In the genomic region with DNA sequence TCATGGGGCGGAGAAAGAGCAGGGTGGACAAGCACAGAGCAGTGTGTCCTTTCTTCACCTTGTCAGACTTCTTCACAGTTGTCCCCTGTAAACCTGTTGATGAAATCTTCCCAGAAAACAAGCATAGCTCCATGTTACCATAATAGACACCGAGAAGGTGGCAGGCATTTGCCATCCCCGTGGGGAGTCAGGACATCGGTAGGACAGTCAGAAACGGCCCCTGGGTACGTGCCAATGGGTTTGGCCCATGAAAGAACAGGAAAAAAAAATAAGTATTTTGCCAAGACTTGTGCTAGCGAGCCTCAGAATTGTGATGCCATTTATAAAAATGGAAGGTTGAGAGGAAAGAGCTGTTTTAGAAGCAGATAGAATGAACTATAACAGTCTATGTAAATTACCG, we compare ENCODE assay signal across 15 mouse cellular contexts. TPM values are rescaled to one million over a fixed set of nuclear protein-coding genes. Genes with fewer than 3 reads are reported as not detected.
DNase-seq lines count a peak whose midpoint lies in the region.
"Had no signal": no experiment of that assay in that cellular context is flagged by ENCODE, and none has a peak within 500 bp of the region (broad histone marks: within the 10 kb centered on the region; RNA-seq: fewer than 3 reads in every experiment).

No protein-coding gene starts in this region.

- no peak overlapping the region for H3K27ac ChIP-seq in heart, embryonic 10.5 days
- H3K27ac ChIP-seq: embryonic facial prominence, embryonic 12.5 days; forebrain, embryonic 15.5 days; heart, embryonic 15.5 days; hindbrain, embryonic 14.5 days had no signal

- DNase-seq in heart, adult 11 months: peak; percentile 70
- no peak for DNase-seq in heart, embryonic 10.5 days (ENCODE audit: low spot score)
- peak; percentile 40 for DNase-seq in cerebellum, adult 8-10 months
- peak; percentile 47 to 58 for DNase-seq in cerebellum, postnatal 14 days
- no peak for DNase-seq in adrenal gland, adult 2 months
- DNase-seq in kidney, adult 18-20 months: no peak
- DNase-seq: adrenal gland, adult 8-10 months; gastrocnemius, postnatal 36 days; heart, adult 18-20 months; heart, postnatal 14 days; kidney, adult 8-10 months had no signal

- peaks cover 19% of the 10 kb centered on the region for H3K4me1 ChIP-seq in heart, embryonic 10.5 days

- 81% methylated on average over 8 of the region's 8 CpGs for WGBS in heart, embryonic 10.5 days

- H3K27me3 ChIP-seq in heart, embryonic 10.5 days (ENCODE audit: insufficient read depth, poor library complexity, severe bottlenecking): peaks cover 18% of the 10 kb centered on the region
- H3K27me3 ChIP-seq: embryonic facial prominence, embryonic 12.5 days; forebrain, embryonic 15.5 days had no signal

- H3K36me3 ChIP-seq in heart, embryonic 10.5 days: no peaks in the 10 kb centered on the region
- H3K36me3 ChIP-seq: embryonic facial prominence, embryonic 12.5 days; forebrain, embryonic 15.5 days; heart, embryonic 15.5 days had no signal

- no peaks in the 10 kb centered on the region for H3K9me3 ChIP-seq in heart, embryonic 10.5 days
- H3K9me3 ChIP-seq: embryonic facial prominence, embryonic 12.5 days; forebrain, embryonic 15.5 days; heart, embryonic 15.5 days had no signal

- no peak overlapping the region for H3K4me3 ChIP-seq in heart, embryonic 10.5 days
- H3K4me3 ChIP-seq: embryonic facial prominence, embryonic 12.5 days; forebrain, embryonic 15.5 days; heart, embryonic 15.5 days had no signal

RNA-seq across cellular contexts. Expression of gene Khdrbs1, which starts 25.7 kb away (rescaled TPM):
- polyA plus RNA-seq in heart, embryonic 10.5 days (2016; fragmentation: Nextera tagmentation; extraction: Ambion mirVana): 93.7 and 115 TPM in 2 replicates
- total RNA-seq in adrenal gland, adult 2 months (2021): 10 to 100 TPM; 65.0 to 66.3 TPM
- polyA plus RNA-seq in adrenal gland, adult 2 months (2012; rRNA removed): 114 and 124 TPM in 2 replicates

RNA-seq across cellular contexts. Expression of gene Ptp4a2, which starts 43.2 kb away (rescaled TPM):
- 348 and 351 TPM in 2 replicates for polyA plus RNA-seq in heart, embryonic 10.5 days (2016; fragmentation: Nextera tagmentation; extraction: Ambion mirVana)
- 100 to 1,000 TPM; 378 to 409 TPM for total RNA-seq in adrenal gland, adult 2 months (2021)
- polyA plus RNA-seq in adrenal gland, adult 2 months (2012; rRNA removed): 41.0 and 48.2 TPM in 2 replicates

Comparison
In these comparisons a context has a peak if more than half of its experiments do, and no peak if none do; other contexts are left out.
1. DNase-seq: peak in heart, adult 11 months (single experiment), cerebellum, adult 8-10 months (single experiment) and cerebellum, postnatal 14 days (2 of 2); none in heart, embryonic 10.5 days (single experiment), adrenal gland, adult 2 months (single experiment) and kidney, adult 18-20 months (single experiment).